Mouse (Mus musculus) bone marrow, adult 2 months (tissue): ENCODE measurements around the gene Gm45194.

Experiments used
- CTCF ChIP-seq: fragments of 200-500 bp; IDR thresholded peaks from 2 replicates; pipeline ENCODE4 v1.5.1; 2011; ENCODE audit warnings: low read length, control low read depth; ENCODE audit not compliant: control insufficient read depth, insufficient read depth
- POLR2A ChIP-seq: fragments of 200-500 bp; IDR thresholded peaks from 2 replicates; pipeline ENCODE4 v1.6.1; 2011; ENCODE audit warnings: low read depth, mild to moderate bottlenecking, control low read depth, low read length, borderline replicate concordance; ENCODE audit not compliant: control insufficient read depth

GRCm38 (mm10) chrX:111895084-111895779 is 4.0 kb downstream of the Gm45194 start:
- TF ChIP-seq POLR2A (no peak), CTCF (no peak)
